Mouse (Mus musculus): ENCODE results near the gene Fbxl17.

Gene Fbxl17

GRCm38 (mm10) chr17:63168019-63168788, 331.6 kb downstream of the Fbxl17 start:
- no peak for DNase-seq (ENCODE audit: low read depth, low spot score)

GRCm38 (mm10) chr17:63167248-63167647, 332.6 kb downstream of the Fbxl17 start:
- DNase-seq (ENCODE audit: low read depth, low spot score) = no peak

GRCm38 (mm10) chr17:63166692-63167091, 333.1 kb downstream of the Fbxl17 start:
- no peak for DNase-seq (ENCODE audit: low read depth, low spot score)

DNA sequence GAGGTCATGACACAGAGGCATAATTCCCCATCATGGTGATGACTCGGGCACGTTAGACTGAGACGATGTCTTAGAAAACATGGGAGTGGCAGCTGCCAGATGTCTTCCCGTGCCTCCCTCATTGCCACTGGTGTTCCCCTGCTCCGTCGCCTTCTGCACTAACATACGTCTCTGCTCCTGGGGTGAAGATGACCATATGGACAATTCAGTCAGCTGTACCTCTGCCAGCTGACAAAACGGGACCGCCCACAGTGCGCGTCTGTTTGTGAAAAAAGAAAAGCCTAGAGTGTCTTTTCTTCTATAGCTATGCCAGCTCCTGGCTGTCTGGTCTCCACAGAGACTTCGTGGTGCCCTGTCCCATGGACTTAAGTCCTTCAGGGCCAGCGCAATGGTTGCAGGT, 334.0 kb downstream of the Fbxl17 start:
- peak; percentile 86 for DNase-seq (ENCODE audit: low read depth, low spot score)

DNA sequence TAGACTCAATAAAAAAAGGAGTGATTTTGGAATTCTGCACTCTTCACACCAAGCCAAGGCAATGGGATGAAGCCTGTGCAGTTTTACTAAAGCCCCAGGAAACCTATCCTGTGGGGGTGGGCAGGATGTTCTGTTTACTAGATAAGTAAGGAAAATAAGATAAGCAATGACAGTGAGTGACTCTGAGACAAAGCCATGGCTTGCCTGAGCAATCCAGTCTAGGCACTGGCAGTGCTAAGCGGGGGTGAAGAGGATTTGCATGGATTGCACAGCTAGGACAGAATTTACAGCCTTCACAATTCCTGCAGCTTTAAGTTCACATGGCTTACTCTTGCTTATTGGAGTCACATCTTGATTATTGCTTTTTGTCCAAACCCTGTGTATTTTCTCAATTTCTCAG, 335.5 kb downstream of the Fbxl17 start:
- no peak for DNase-seq (ENCODE audit: low read depth, low spot score)

DNA sequence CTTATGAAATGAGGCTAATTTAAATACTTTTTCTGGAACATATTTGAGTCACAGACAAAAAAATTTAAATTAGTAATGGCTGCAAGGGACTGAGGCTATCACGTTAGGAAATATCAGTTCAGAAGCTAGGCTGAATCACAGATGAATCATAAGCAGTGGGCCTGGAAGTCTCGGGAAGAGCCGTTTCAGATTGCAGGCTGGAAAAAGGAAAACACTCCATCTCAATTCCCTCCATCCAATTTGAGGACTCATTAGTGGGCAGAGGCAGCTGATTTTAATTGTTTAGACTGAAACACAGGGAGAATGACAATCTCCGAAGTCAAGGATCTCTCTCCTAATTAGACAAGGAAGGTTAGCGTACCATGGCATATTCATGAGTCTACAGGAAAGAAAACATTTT, 337.9 kb downstream of the Fbxl17 start:
- peak; percentile 80 for DNase-seq (ENCODE audit: low read depth, low spot score)

DNA sequence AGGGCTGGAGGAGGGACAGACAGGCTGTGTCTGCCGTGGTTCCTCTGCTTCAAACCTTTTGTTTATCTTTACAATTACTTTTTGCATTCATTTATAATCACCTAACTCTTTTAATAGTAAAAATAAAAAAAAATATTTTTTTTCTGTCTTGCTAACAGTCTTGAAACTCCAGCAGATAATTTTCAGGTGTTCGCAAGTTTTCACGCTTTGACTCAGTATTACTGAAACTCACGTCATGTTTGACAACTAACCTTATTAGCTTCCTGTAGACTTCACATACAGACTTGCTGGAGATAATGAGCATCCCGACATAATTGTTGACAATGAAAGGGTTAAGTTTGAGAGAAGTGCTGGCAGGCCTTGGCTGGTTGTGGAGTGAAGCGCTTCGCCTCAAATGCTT, 340.6 kb downstream of the Fbxl17 start:
- no peak for DNase-seq (ENCODE audit: low read depth, low spot score)

DNA sequence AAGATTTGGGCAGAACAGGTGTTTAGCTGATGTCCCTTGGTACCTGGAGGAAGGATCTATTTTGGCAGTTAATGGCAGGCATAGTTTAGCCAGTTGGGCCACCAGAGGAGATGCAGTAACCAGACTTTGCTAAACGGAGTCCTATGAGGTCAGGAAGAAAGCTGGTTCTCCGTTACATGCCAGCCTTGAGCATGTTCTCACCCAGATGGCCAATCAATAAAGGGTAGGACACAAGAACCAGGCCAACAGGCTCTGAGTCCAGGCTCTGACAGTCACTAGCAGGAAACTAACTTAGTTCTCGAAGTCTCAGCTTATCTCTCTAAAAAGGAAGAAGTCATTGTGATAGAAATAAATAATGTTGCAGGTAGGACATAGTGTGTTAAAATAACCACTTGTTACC, 341.4 kb downstream of the Fbxl17 start:
- no peak for DNase-seq (ENCODE audit: low read depth, low spot score)

- DNase-seq (ENCODE audit: low read depth, low spot score) = no peak
These were observed 341.9 kb downstream of the Fbxl17 start for GRCm38 (mm10) chr17:63157906-63158305.

GRCm38 (mm10) chr17:63157019-63157418, 342.8 kb downstream of the Fbxl17 start:
- no peak for DNase-seq (ENCODE audit: low read depth, low spot score)

DNA sequence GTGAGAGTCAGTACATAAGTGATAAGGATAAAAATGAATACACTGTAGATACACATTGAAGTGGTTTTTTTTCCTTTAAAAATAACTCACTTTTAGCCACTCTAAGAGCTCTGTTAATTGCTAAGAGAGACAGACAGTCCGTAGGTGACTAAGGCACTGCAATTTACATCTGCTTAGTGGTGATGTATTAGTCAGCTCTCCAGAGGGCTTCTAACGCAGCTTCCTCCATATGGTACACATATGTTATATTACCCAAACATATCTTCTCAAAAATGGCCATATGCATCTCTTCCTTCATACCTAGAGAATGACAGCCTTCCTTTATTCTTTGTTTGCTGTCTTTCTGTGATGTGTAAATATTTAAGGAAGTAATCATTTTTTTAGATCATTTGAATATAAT, 353.3 kb downstream of the Fbxl17 start:
- peak; percentile 75 for DNase-seq (ENCODE audit: low read depth, low spot score)

- DNase-seq (ENCODE audit: low read depth, low spot score) = peak; percentile 29
These were observed 353.9 kb downstream of the Fbxl17 start for GRCm38 (mm10) chr17:63145751-63146491.

DNA sequence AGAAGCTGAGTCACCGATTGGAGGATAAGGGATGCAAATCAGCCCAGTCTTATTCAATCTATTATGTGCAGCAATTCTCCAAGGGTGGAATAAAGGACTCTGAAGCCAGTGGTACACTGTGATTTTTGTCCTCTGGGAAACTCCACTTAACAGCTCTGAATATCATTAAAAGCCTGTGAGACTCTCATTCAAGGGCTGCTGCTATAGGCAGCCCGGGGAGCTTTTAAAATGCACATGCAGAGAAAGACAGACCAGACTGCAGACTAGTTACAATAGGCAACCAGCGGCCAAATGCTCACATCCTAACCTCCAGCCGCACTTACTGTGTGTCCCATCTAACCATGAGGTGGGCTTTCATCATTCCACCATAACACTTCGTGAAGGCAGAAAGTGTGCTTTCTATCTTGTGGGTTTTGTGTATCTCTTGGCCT, 354.5 kb downstream of the Fbxl17 start:
- DNase-seq (ENCODE audit: low read depth, low spot score) = peak; percentile 57

DNA sequence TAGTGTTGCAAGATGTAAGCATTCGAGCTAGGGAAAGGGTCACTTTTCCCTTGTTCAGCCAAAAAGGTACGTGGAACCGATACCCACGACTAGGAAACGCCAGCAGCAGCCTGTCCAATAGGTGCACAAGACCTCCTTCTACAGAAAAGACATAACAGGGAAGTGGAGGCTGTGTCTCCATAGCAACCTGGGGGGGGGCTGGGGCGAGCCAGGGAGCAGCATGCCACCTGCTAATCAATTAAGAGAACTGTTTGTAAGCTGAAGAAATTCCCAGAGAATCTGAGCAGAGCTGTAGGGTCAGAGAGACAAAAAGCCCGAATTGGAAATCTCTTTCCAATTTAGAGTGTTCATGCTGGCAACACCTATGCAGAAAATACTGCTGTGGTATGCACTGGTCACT, 356.0 kb downstream of the Fbxl17 start:
- DNase-seq (ENCODE audit: low read depth, low spot score) = no peak

DNA sequence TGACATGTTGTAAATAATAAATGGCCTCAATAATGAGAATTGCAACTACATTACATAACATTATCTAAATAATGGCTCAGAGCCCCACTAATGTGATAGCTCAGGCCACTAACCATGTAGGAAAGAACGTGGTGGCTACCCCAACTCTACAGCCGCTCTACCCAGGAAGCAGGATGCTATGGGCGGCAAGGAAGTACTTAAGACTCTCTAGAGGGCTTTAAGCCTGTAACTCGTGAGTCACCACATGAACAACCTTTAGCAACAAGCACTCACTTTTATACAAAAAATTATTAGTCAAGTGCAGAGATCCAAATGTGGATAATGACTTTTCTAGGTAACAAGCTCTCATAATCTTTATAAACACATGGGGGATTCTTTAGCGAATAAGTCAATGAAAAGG, 365.0 kb downstream of the Fbxl17 start:
- no peak for DNase-seq (ENCODE audit: low read depth, low spot score)

DNA sequence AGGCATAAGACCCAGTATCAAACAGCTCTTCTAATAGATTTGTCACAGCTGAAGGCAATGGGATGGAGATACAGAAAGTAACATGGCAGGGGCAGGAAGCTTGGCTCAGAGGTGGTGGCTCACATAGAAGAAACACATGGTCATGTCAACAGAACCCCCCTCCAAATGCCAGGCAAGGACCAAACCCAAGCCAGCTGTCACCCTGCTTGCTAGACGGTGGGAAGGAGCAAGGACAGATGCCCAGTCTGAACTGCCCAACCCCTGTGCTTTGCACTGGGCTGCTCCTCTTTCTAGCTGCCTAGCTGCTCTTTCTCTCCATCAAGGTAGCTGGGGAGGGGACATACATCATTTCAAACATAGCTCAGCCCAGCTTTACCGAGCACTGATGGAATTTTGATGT, 377.4 kb downstream of the Fbxl17 start:
- no peak for DNase-seq (ENCODE audit: low read depth, low spot score)

- DNase-seq (ENCODE audit: low read depth, low spot score) = peak; percentile 63
These were observed 380.1 kb downstream of the Fbxl17 start for GRCm38 (mm10) chr17:63119701-63120100.

GRCm38 (mm10) chr17:63119077-63119476, 380.7 kb downstream of the Fbxl17 start:
- DNase-seq (ENCODE audit: low read depth, low spot score) = peak; percentile 71

DNA sequence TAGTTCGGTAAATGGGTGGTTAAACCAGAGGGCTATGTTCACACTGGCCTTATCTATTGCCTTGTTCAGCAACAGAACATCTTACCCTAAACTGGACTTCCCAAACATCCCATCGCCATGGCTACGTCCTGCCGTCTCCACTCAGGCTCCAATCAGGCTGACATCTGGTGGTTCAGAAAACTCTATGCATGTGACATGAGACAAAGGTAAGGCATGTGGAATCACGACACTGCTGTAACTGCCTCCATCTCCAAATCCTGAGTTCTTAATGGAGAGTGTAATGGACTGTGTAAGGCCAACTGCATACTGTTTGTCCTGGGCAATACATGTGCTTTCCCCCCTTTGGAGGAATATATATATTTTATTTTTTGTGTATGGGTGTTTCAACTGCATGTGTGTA, 382.7 kb downstream of the Fbxl17 start:
- no peak for DNase-seq (ENCODE audit: low read depth, low spot score)

- DNase-seq (ENCODE audit: low read depth, low spot score) = peak; percentile 79
These were observed 385.3 kb downstream of the Fbxl17 start for GRCm38 (mm10) chr17:63114399-63115085.

GRCm38 (mm10) chr17:63112826-63113225, 387.0 kb downstream of the Fbxl17 start:
- peak; percentile 45 for DNase-seq (ENCODE audit: low read depth, low spot score)

DNA sequence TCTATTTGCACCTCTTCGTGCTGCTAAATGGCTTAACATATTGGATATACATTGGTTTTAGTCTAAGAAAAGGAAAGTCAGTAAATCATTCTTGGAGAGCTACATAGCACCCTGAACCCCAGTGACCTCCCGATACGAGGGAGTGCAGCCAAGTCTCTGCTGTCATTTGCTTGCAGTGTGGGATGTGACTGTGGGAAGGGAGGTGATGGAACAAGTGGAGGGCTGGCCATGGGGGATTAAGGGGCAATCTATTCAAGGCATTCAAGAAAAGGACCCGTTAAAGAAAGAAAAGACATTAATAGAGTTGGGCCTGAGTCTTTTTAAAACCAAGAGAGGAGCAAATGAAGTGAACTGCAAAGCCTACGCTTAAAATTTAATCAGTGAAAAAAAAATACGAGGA, 388.8 kb downstream of the Fbxl17 start:
- no peak for DNase-seq (ENCODE audit: low read depth, low spot score)
